Mouse (Mus musculus): ENCODE measurements around the gene Ndst4.

GRCm38 (mm10) chr3:125660884-125661532 lies 257.1 kb downstream of the Ndst4 start:
- TF ChIP-seq POLR2A (IDR thresholded peaks at IDR 0.05; ENCODE audit: borderline replicate concordance, insufficient read depth, low read length): no peak
- no peak for TF ChIP-seq CTCF (IDR thresholded peaks at IDR 0.05; ENCODE audit: borderline replicate concordance, insufficient read depth, low read depth, low read length)
